Mouse (Mus musculus): ENCODE results near the gene Pcyt1a.

The Pcyt1a gene

DNA sequence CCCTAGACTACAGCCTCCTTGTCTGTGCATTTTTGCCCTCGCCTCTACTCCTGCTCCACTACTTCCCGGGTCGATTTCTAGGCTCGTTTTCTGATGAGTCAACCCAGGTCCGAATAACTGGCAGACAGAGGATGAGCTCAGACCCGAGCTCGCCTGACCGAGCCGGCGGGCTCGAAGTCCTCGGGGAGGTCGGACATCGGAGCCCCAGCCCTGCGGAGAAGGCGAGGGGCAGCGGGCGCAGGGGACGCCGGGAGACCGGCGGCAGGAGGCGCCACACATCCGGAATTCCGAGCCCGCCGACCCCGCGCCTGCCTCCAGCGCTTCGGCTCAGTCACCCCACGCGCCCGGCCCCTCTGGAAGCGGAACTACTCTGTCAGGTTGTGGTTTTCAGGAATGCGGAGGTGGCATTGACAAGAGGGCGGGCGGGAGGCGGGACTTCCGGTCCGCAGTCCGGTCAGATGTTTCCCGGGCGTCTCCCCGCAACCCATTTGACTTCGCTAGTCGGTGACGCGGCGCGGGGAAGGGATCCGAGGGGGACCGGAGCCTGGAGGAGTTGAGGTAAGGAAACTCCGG, at the start of gene Pcyt1a:
Gene Pcyt1a (plus strand): TSS at position 448 of the 573 bp plus-strand sequence.
- peak; percentile 95 for DNase-seq (ENCODE audit: low read depth)

DNA sequence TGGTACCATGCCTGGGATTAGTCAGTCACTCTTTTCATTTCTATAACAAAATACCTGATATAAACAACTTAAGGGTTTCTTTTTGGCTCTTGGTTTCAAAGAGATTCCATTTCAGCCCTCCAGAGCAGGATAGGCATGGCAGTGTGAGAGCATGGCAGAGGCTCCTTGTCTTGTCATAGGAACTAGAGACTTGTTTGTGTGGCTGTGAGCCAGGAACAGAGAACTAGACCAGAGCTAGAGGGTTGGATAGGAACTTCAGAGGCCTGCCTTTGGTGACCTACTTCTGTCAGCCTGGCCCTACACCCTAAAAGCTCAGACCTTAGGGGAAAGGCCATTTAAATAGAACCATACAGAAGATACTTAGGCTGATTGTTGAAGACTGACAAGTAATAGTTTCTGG, 47.8 kb upstream of the Pcyt1a start:
- DNase-seq (ENCODE audit: low read depth): no peak

DNA sequence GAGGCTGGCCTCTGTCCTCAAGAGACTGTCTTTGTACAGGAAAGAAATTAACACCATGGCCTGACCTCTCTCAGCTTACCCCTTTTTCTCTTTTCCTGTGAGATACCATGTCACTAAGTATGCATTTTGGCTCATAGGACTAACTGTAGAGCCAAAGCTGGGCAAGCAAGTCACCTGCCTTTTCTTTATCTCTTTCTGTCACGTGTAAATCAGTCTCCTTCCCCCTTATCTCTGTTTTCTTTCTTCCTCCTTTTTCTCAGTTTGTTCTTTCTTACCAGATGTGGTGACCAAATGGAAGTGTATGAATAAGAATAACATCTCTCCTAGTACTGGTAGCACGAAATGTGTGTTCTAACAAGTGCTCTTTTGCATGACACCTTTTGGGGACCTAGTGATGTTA, 45.8 kb upstream of the Pcyt1a start:
- no peak for DNase-seq (ENCODE audit: low read depth)

DNA sequence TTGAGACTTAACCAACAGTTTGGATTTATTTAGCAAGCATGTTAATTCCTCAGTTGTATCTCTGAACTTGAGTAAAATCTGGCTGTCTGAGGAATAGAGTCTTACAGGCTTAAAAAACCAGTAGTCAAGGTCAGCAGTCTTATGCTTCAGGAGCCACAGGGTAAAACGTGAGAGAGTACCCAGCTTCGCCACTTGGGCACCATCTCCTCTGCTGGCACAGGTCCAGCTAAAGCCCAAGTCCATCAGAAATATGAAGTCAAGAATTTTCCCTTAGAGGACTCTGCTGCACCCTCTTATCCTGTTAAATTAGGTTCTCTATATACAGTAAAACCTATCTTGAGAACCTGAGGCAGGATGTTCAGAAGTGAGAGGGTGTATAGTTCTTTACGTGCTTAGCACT, 43.9 kb upstream of the Pcyt1a start:
- DNase-seq (ENCODE audit: low read depth): peak; percentile 19

DNA sequence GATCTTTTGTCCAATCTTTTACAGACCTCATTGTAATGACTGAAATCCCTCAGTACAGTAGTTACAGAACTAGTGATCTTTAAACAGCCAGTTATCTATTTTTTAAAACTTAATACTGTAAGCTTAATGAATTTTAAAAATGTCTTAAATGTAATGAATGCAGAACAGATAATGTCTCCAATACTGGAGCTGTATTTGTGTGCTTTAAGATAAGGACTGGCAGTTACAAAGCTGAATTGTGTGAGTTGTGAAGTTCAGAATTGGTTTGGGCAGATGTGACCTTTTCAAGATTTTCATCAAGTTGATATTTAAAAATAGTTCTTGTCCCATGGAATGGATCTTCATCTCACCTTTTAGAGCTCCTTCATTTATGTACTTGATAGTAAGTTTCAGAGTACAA, 41.7 kb upstream of the Pcyt1a start:
- no peak for DNase-seq (ENCODE audit: low read depth)

DNA sequence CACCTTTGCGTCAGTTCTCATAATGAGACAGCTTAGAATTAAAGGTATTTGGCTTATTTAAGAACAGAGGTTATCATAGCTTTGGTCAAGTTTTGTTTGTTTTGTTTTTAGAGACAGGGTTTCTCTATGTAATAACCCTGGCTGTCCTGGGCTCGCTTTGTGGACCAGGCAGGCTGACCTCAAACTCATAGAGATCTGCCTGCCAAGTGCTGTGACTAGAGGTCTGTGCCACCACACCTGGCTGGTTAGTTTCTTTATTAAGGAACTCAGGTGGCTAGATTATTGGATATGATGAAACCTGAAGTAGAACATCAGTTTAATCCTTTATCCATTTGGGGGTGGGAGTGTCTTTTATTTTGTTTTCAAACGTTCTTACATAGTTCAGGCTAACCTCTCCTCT, 40.9 kb upstream of the Pcyt1a start:
- DNase-seq (ENCODE audit: low read depth): no peak

DNA sequence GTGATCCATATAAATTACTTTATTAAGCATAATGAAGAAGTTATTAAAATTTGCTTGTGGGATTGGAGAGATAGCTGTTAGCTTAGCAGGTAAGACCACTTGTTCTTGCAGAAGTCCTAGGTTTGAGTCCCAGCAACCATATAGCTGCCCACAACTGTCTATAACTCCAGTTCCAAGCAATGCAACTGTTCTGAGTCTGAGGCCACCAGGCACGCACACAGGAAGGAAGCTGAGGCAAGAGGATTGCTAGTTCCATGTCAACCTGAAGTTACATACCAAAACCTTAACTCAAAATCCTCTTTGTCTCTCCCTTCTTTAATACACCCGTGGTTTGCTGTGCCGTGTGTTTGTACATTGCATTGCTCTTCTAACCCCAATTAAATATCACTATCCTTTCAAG, 39.8 kb upstream of the Pcyt1a start:
- peak; percentile 39 for DNase-seq (ENCODE audit: low read depth)

DNA sequence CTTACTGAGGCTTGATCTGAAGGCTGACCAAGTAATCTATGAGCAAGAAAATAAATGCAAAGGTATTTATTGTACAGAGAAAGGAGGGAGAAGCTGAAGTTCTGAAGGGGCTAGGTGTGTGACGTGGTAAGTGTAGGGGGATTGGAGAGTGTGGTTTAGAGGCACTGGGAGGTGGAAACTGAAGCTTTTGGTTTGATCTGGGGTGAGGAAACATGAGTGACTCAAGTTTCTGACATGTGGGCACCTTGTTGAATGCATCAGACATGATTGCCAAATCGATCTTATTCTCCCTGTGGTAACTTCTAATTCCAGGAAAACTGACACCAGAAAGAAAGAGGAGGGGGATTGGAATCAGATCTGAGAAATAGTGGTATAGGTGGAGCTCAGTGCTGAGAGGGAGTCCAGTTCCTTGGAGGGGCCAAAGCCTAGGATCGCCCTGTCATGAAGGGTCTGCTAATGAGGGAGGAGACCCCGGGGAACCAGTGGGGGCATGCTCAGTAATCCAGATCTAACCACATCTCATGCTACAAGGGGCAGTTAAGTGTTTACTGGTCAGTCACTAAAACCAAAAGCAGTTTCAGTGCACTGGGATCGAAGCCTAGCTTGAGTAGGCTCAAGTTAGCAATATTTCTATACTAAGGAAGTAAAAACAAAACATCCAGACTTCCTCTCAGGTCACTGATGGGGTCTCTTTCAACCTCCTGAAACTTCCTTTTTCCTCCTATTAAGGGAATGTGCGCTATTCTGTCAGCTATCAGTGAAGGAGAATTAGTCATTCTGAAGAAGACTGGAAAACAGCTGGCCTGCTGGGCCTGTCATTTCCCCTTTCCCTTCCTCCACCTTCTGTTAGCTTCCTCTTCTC, 34.8 kb upstream of the Pcyt1a start:
- peak; percentile 66 for DNase-seq (ENCODE audit: low read depth)

DNA sequence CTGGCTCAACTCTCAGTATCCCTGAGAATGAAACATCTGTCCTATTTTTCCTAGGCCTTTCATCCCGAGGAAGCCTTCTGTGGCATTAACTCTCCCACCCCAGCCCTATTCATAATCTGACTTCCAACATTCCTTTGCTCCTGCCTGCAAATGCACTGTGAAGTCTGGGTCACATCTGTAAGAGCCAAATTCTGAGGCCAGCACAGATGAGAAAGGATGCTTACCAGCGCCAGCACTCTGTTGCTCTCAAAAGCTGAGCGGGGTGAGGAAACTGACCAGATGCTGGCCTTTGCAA, 34.2 kb upstream of the Pcyt1a start:
- no peak for DNase-seq (ENCODE audit: low read depth)

DNA sequence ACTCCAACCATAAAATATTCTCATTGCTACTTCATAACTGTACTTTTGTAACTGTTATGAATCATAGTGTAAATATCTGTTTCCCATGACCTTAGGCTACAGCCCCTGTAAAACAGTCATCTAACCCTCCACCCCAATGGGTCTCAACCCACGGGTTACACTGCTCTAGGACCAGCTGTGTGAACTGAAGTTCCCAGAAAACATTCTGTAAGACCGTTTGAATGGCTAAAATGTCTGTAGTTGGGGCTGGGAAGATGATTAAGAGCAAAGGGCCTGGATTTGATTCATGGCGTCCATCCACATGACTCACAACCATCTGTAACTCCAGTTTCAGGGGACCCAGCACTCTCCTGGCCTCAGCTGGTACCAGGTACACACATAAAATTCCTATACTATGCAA, 32.5 kb upstream of the Pcyt1a start:
- no peak for DNase-seq (ENCODE audit: low read depth)

DNA sequence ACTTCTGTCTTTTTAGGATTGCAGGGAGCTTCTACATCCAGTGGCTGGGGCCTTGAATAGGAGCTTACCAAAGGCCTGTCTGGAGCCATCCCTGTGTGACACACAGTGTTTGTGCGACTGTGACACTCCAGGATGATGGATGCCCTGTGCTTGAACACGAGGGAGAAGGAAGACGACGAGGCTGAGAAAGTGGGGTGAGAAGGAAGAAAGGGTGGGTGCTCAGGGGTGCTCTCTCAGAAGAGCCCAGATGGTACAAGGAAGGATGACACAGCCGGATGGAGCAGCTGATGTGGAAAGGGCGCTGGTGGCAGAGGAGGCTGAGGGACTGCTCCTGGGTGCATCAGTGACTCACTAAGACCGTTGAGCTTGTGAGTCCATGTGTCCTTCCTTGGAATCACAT, 30.5 kb upstream of the Pcyt1a start, which contains the start of gene Tm4sf19:
Gene Tm4sf19 (plus strand): TSS at position 240 of the 400 bp plus-strand sequence.
- DNase-seq (ENCODE audit: low read depth): no peak

DNA sequence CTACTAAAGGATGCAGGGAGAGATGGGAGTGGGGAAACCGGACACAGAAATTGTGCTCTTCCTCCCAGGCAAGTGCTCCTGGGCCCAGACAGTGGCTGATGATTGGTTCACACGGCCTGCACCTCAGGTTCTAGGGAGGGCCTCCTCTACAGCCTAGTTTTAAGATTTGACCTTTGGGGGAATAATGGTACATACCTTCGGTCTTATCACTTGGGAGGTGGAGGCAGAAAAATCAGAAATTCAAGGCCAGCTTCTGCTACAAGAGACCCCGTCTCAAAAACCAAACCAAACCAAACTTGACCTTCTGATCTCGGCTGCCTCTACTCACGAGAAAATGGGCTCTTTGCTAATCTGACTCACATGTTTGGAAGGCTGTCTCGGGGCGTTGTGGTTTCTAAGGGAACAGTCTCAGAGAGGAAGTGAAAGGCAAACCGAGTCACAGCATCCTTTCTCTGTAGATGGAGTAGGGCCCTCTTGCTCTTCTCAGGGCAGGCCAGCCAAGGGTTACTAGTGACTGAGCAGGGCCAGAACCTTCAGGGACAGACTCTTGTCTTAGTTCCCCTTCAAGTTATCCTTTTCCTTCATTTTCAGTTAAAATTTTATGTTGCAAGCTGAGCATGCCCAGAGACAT, 29.3 kb upstream of the Pcyt1a start:
- DNase-seq (ENCODE audit: low read depth): peak; percentile 59

DNA sequence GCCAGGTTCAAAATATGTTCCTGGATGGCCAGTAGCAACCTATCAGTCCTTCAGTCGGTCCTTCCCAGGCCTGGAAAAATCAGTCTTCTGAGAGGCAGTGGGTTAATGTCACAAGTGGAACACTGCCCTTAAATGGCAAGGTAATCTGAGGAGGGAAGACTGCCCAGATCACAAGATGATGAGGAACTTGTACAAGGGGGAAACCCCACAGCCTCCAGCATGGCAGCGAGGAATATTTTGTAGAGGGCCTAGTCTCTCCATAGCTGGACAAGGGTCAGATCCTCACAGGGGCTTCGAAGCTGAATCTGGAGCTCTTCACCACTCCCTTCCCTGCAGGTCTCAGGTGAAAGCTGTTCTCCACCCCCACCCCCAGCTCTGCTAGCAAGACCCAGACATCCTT, 27.9 kb upstream of the Pcyt1a start:
- DNase-seq (ENCODE audit: low read depth): no peak

DNA sequence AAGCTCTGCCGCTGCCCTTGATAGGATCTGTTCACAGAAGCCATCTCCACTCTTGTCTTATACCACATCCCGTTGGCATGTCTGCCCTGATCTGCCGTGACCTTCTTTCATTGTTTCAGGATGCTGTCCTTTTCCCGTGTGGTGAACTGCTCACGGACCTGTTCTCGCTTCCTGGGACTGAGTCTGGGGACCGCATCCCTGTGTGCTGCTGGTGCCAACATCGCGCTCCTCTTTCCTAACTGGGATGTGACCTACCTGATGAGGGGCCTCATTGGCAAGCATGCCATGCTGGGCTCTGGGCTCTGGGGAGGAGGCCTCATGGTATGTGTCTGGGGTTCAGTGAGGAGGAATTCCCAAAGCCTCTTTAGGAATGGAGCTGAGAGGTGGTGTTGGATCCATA, 25.0 kb upstream of the Pcyt1a start:
- DNase-seq (ENCODE audit: low read depth): no peak

DNA sequence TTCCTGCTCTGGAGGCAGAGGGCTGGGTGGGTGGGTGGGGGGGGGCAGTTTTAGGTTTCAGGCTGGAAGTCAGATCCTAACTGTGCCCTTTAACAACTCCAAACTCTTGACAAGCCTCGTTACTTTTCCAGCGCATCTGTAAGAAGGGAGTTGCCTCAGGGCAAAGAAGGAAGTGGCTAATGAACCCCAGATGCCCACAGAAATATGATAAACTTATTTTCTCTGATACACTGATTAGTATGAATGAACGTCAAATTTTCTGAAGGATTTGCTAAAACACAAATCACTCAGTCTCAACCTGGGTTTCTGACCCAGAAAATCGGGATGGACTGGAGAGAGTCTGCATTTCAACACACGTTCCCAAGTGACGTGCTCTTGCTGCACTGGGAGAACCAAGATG, 24.1 kb upstream of the Pcyt1a start:
- DNase-seq (ENCODE audit: low read depth): no peak

DNA sequence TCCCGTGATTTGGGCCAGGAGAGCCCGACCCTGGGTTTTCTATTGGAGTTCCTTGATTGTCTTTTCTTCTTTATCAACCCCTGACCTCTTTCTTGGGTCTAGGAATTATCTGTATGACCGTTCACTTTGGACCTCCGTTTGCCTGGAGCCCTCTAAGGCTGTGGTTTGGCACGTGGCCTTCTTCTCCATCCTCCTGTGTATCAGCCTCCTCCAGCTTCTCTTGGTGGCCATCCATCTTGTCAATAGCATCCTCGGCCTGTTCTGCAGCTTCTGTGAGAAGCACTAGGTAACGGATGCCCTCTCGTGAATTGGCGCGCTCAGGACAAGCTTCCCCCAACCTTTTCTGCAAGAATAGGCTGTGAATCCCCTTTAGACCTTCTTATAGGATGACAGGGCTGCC, 23.0 kb upstream of the Pcyt1a start:
- DNase-seq (ENCODE audit: low read depth): no peak

DNA sequence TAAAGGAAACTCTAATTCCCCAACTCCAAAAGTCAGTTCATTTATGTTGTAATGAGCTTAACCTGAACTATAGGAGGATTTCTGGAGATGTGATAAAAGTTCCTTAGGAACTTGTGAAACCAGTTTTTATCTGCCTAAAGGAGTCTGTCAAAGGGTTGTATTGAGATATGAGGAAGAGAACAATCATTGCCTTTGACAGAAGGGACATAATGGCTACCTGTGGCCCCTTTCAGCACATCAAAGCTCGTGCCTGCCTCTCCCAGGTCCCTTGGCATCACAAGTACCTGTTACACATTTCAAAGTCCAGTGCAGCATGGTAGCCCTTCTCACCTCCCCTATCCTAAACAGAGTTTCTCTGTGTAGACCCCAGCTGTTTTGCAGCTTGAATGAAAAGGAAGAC, 13.3 kb upstream of the Pcyt1a start:
- DNase-seq (ENCODE audit: low read depth): no peak

DNA sequence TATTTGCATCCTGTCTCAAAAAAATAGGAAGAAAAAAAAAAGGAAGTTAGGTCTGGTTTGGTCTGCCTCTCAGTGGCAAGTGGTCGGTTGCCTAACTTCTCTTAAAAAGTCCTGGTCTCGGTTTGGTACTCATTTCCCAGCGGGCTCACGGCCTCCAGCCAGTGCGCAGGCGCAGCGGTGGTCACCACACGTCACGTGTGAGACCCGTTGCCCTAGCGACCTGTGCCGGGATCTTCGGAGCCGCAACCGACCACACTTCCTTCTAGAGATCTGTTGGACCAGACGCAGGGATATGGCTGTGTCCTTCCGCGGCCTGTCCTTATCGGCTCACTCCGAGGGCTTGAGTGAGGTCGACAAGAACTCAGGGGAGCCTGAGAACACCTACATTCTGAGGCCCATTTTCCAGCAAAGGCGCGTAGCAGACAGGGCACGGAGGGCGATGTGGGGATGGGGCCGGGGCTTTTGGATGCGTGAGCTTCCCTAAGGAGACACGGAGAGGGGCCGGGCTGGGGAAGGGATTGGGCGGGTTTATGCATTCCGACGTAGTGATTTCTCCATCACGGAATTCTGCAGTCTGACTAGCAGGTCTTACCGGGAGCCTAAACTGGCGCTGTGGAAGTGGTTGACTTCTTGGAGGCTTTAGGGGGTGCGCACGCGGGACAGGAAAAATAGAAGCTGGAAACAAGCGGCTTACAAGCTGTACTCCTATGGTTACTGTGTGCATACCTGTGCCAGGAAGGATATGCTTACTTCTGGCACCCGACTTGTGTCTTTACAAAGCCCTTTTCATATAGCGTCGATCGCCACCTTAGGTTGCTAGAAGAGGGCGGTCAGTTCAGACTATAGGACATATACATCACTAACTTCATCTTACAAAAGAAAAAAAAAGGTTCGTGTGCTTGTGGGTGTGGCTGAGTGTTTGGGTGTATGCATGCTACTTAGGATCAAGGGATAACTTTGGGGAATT, 10.9 kb upstream of the Pcyt1a start, which contains the start of gene Tctex1d2:
Gene Tctex1d2 (plus strand): TSS at position 186 of the 967 bp plus-strand sequence.
- peak; percentile 98 for DNase-seq (ENCODE audit: low read depth)

DNA sequence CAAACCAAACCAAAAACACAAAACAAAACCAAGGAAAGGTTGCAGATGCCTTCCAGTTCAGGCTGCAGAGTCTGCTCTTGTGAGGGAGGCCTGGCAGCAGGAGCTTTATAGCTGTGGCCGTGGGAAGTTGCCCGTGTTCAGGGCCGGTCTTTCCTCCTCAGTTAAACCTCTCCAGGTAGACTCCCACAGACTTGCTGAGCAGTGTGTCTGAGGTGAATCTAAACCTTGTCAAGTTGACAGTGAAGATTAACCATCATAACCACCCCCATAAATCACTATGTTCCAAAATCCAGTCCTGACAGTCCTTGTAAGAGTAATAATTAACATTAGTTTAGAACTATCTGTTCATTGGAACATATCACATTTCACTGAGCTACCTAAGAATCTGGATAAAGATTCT, 3.2 kb upstream of the Pcyt1a start:
- DNase-seq (ENCODE audit: low read depth): no peak

DNA sequence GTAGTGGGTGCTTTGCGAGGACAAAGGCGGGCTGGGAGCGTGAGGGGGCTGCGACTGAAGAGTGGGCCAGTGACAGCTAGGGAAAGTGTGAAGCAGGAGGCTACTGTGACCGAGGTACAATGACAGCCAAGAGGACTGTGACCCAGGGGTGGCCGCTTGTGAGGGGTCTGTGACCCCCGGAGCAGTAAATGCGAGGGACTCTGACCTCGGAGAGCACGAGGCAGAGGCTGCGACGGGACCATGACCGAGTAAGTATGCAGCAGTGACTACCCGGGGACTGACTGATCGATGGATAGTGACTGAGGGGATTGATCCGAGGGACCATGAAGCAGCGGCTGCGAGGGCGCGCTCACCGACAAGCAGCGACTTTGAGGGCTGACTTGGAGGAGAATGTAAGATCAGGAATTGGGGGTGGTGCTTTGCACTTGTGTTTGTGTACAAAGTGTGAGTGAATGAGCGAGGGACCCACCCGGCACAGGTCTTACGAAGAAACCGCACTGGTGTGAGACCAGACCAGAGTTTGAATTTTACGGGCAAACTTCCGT, 398 bp downstream of the Pcyt1a start:
- DNase-seq (ENCODE audit: low read depth): no peak

DNA sequence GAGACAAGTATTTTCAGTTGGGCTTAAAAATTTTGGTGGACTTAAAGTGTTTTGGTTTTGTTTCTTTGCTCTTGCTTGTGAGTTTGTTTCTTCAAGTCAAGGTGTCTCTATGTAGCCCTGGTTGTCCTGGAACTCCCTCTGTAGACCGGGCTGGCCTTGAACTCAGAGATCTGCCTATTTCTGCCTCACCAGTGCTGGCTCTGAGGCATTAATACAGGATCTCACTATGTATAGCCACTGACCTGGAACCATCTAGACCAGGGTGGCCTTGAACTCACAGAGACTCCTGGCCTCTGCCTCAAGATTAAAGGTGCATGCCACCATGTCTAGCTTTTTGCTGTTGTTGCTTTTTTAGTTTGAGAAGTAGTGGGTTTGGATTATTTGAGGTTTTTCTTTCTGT, 1.2 kb downstream of the Pcyt1a start:
- DNase-seq (ENCODE audit: low read depth): no peak

DNA sequence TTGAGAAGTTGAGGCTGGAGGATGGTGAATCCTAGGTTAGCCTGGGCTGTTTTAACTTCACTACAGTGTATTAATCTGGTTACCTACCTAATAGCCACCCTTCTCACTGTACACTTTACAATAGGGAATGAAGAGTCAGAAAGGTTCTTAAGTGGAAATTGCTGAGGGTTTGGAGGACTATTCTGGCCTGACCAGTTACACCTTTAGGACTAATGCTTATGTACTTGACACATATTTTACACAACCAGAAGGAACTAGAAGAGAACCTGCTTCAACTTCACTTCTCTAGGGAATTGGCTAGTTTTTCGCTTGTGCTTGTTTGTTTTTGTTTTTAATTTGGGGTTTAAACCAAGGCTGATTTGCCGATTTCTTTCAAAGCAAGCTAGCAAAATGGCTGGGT, 2.4 kb downstream of the Pcyt1a start:
- no peak for DNase-seq (ENCODE audit: low read depth)
